ENCODE assay signal across 30 mouse cellular contexts in genomic region chr12:76484881-76485280, GRCm38 (mm10). TPM values are rescaled to one million over a fixed set of nuclear protein-coding genes. Genes with fewer than 3 reads are reported as not detected.
DNase-seq lines count a peak whose midpoint lies in the region; ATAC-seq and TF ChIP-seq lines count a peak whose summit lies in the region.
"Had no signal": no experiment of that assay in that cellular context is flagged by ENCODE, and none has a peak within 500 bp of the region (broad histone marks: within the 10 kb centered on the region; RNA-seq: fewer than 3 reads in every experiment).

No protein-coding gene starts in this region.

- no peak for DNase-seq in intestine, embryonic 14.5 days (ENCODE audit: low spot score)
- no peak for DNase-seq in lung, postnatal 36 days
- DNase-seq in adrenal gland, adult 8-10 months = no peak
- DNase-seq: adrenal gland, postnatal 25 days; cerebellum, adult 11-12 months; cerebellum, adult 9-11 months; gastrocnemius, postnatal 10 days; heart, postnatal 36 days; kidney, adult 2 months; kidney, postnatal 4 days; midbrain, embryonic 14.5 days; retina, postnatal 1 day; right cerebral cortex, postnatal 14 days; thymus, adult 2 months; thymus, postnatal 4 days had no signal

- H3K9ac ChIP-seq in intestine, embryonic 14.5 days (ENCODE audit: low read length) = no peak overlapping the region
- H3K9ac ChIP-seq in intestine, postnatal 0 days (ENCODE audit: low read depth, low read length) = no peak overlapping the region
- H3K9ac ChIP-seq in lung, embryonic 15.5 days = no peak overlapping the region
- H3K9ac ChIP-seq in intestine, embryonic 15.5 days = no peak overlapping the region
- peak overlapping the region; percentile 13; the same call in 1 of the 2 replicates for H3K9ac ChIP-seq in stomach, embryonic 16.5 days (ENCODE audit: low read length)
- H3K9ac ChIP-seq: heart, embryonic 15.5 days; hindbrain, embryonic 12.5 days; limb, embryonic 13.5 days; neural tube, embryonic 15.5 days had no signal

- ATAC-seq in intestine, embryonic 14.5 days (replicated peaks; ENCODE audit: low FRiP score, low TSS enrichment, low read depth) = 0 out of 2 replicates have a peak, but pooled peaks have one; percentile 56
- no peak for ATAC-seq in intestine, postnatal 0 days
- peak; percentile 61; the same call in 1 of the 2 replicates for ATAC-seq in lung, embryonic 15.5 days (ENCODE audit: borderline replicate concordance, extremely low read depth, low FRiP score, low TSS enrichment)
- ATAC-seq in intestine, embryonic 15.5 days = peak; percentile 70; the same call in 1 of the 2 replicates
- ATAC-seq in stomach, embryonic 16.5 days (ENCODE audit: insufficient read depth, low FRiP score) = peak; percentile 63; the same call in 1 of the 2 replicates
- ATAC-seq: forebrain, embryonic 16.5 days; hindbrain, postnatal 0 days; Patski had no signal

- H3K27ac ChIP-seq in intestine, embryonic 14.5 days (ENCODE audit: low read depth) = peak overlapping the region; percentile 54; the same call in 1 of the 2 replicates
- no peak overlapping the region for H3K27ac ChIP-seq in intestine, postnatal 0 days (ENCODE audit: low read depth, low read length)
- H3K27ac ChIP-seq in lung, embryonic 15.5 days = no peak overlapping the region
- H3K27ac ChIP-seq in intestine, embryonic 15.5 days = 0 out of 2 replicates have a peak overlapping the region, but pooled peaks have one; percentile 8
- peak overlapping the region; percentile 80 for H3K27ac ChIP-seq in stomach, embryonic 16.5 days (ENCODE audit: low read length)
- H3K27ac ChIP-seq: heart, embryonic 10.5 days; heart, embryonic 15.5 days; hindbrain, embryonic 12.5 days; hindbrain, postnatal 0 days; limb, embryonic 13.5 days; macrophage; neural tube, embryonic 15.5 days had no signal

- TF ChIP-seq CTCF in intestine, postnatal 0 days (IDR thresholded peaks at IDR 0.05; ENCODE audit: low read depth) = no peak

- peak overlapping the region; percentile 16; the same call in 1 of the 2 replicates for H3K4me2 ChIP-seq in intestine, embryonic 14.5 days (ENCODE audit: low read length)
- H3K4me2 ChIP-seq in intestine, postnatal 0 days (replicated peaks; ENCODE audit: low read depth) = no peak overlapping the region
- H3K4me2 ChIP-seq in lung, embryonic 15.5 days = no peak overlapping the region
- H3K4me2 ChIP-seq in intestine, embryonic 15.5 days (replicated peaks) = no peak overlapping the region
- peak overlapping the region; percentile 6; the same call in 1 of the 2 replicates for H3K4me2 ChIP-seq in stomach, embryonic 16.5 days (ENCODE audit: low read depth, low read length)
- H3K4me2 ChIP-seq: heart, embryonic 15.5 days; hindbrain, embryonic 12.5 days; limb, embryonic 13.5 days; liver, embryonic 11.5 days; neural tube, embryonic 15.5 days had no signal

- H3K4me1 ChIP-seq in intestine, embryonic 14.5 days (replicated peaks; ENCODE audit: control insufficient read depth, insufficient read depth, low read length) = peaks cover 10% of the 10 kb centered on the region
- H3K4me1 ChIP-seq in intestine, postnatal 0 days (replicated peaks; ENCODE audit: control insufficient read depth, insufficient read depth, low read length) = no peaks in the 10 kb centered on the region
- H3K4me1 ChIP-seq in lung, embryonic 15.5 days = peaks cover 16% of the 10 kb centered on the region
- peaks cover 11% of the 10 kb centered on the region for H3K4me1 ChIP-seq in intestine, embryonic 15.5 days (replicated peaks)
- H3K4me1 ChIP-seq in stomach, embryonic 16.5 days (ENCODE audit: control insufficient read depth, insufficient read depth, low read length) = peaks cover 12% of the 10 kb centered on the region
- H3K4me1 ChIP-seq: hindbrain, embryonic 12.5 days; neural tube, embryonic 15.5 days had no signal

- H3K36me3 ChIP-seq in intestine, embryonic 14.5 days (ENCODE audit: control insufficient read depth, insufficient read depth, low read length) = no peaks in the 10 kb centered on the region
- no peaks in the 10 kb centered on the region for H3K36me3 ChIP-seq in intestine, postnatal 0 days (ENCODE audit: control insufficient read depth, insufficient read depth)
- H3K36me3 ChIP-seq in lung, embryonic 15.5 days = no peaks in the 10 kb centered on the region
- no peaks in the 10 kb centered on the region for H3K36me3 ChIP-seq in intestine, embryonic 15.5 days
- H3K36me3 ChIP-seq in stomach, embryonic 16.5 days (ENCODE audit: control insufficient read depth, insufficient read depth, low read length) = no peaks in the 10 kb centered on the region
- H3K36me3 ChIP-seq: heart, embryonic 10.5 days; heart, embryonic 15.5 days; hindbrain, embryonic 12.5 days; limb, embryonic 13.5 days; neural tube, embryonic 15.5 days had no signal

- H3K9me3 ChIP-seq in intestine, embryonic 14.5 days (ENCODE audit: control insufficient read depth, low read length) = no peaks in the 10 kb centered on the region
- no peaks in the 10 kb centered on the region for H3K9me3 ChIP-seq in intestine, postnatal 0 days (ENCODE audit: control insufficient read depth)
- no peaks in the 10 kb centered on the region for H3K9me3 ChIP-seq in lung, embryonic 15.5 days
- no peaks in the 10 kb centered on the region for H3K9me3 ChIP-seq in intestine, embryonic 15.5 days
- no peaks in the 10 kb centered on the region for H3K9me3 ChIP-seq in stomach, embryonic 16.5 days (replicated peaks; ENCODE audit: control insufficient read depth, low read length)
- H3K9me3 ChIP-seq: heart, embryonic 10.5 days; heart, embryonic 15.5 days; hindbrain, embryonic 12.5 days; limb, embryonic 13.5 days; neural tube, embryonic 15.5 days had no signal

- no peak overlapping the region for H3K4me3 ChIP-seq in intestine, embryonic 14.5 days (ENCODE audit: low read depth, low read length)
- no peak overlapping the region for H3K4me3 ChIP-seq in intestine, postnatal 0 days (ENCODE audit: low read depth, low read length)
- no peak overlapping the region for H3K4me3 ChIP-seq in lung, embryonic 15.5 days
- no peak overlapping the region for H3K4me3 ChIP-seq in intestine, embryonic 15.5 days (replicated peaks)
- H3K4me3 ChIP-seq in stomach, embryonic 16.5 days (replicated peaks; ENCODE audit: low read length) = no peak overlapping the region
- H3K4me3 ChIP-seq: erythroblast, embryonic 14.5 days; heart, embryonic 10.5 days; heart, embryonic 15.5 days; hindbrain, embryonic 12.5 days; limb, embryonic 13.5 days; neural tube, embryonic 15.5 days had no signal

- 9% methylated on average over 4 of the region's 4 CpGs for WGBS in intestine, embryonic 14.5 days
- WGBS in intestine, postnatal 0 days = 25% methylated on average over 4 of the region's 4 CpGs
- 10% methylated on average over 4 of the region's 4 CpGs for WGBS in lung, embryonic 15.5 days
- WGBS in intestine, embryonic 15.5 days = 14% methylated on average over 4 of the region's 4 CpGs
- WGBS in stomach, embryonic 16.5 days = 14% methylated on average over 4 of the region's 4 CpGs

- no peaks in the 10 kb centered on the region for H3K27me3 ChIP-seq in intestine, embryonic 14.5 days (replicated peaks; ENCODE audit: control insufficient read depth, insufficient read depth, low read length)
- no peaks in the 10 kb centered on the region for H3K27me3 ChIP-seq in intestine, postnatal 0 days (replicated peaks; ENCODE audit: control insufficient read depth, insufficient read depth, low read length)
- H3K27me3 ChIP-seq in lung, embryonic 15.5 days = no peaks in the 10 kb centered on the region
- H3K27me3 ChIP-seq in intestine, embryonic 15.5 days (replicated peaks) = no peaks in the 10 kb centered on the region
- no peaks in the 10 kb centered on the region for H3K27me3 ChIP-seq in stomach, embryonic 16.5 days (ENCODE audit: control insufficient read depth, insufficient read depth, low read length)
- H3K27me3 ChIP-seq: heart, embryonic 15.5 days; hindbrain, embryonic 12.5 days; limb, embryonic 13.5 days; neural tube, embryonic 15.5 days; Patski had no signal

RNA-seq across cellular contexts. Expression of gene Plekhg3, which starts 45.8 kb away (rescaled TPM):
- polyA plus RNA-seq in intestine, embryonic 14.5 days (2014; fragmentation: Nextera tagmentation; extraction: Ambion mirVana) = 9.5 and 10.4 TPM in 2 replicates
- polyA plus RNA-seq in intestine, postnatal 0 days (2015; fragmentation: Nextera tagmentation; extraction: Ambion mirVana) = 5.7 and 7.5 TPM in 2 replicates
- polyA plus RNA-seq in lung, embryonic 15.5 days (2015; fragmentation: Nextera tagmentation; extraction: Ambion mirVana) = 6.9 and 7.2 TPM in 2 replicates
- polyA plus RNA-seq in intestine, embryonic 15.5 days (2015; fragmentation: Nextera tagmentation; extraction: Ambion mirVana) = 9.5 and 11.2 TPM in 2 replicates
- polyA plus RNA-seq in stomach, embryonic 16.5 days (2015; fragmentation: Nextera tagmentation; extraction: Ambion mirVana) = 10.2 and 11.6 TPM in 2 replicates
- total RNA-seq in adrenal gland, adult 8-10 months (2022) = 10 to 100 TPM; 10.8 to 23.4 (median 16.2) TPM

Comparison
In these comparisons a context has a peak if more than half of its experiments do, and no peak if none do; other contexts are left out.
1. H3K27ac ChIP-seq: peak in intestine, embryonic 14.5 days (single experiment), intestine, embryonic 15.5 days (single experiment) and stomach, embryonic 16.5 days (single experiment); none in intestine, postnatal 0 days (single experiment) and lung, embryonic 15.5 days (single experiment).
2. H3K4me2 ChIP-seq: peak in intestine, embryonic 14.5 days (single experiment) and stomach, embryonic 16.5 days (single experiment); none in intestine, postnatal 0 days (single experiment), lung, embryonic 15.5 days (single experiment) and intestine, embryonic 15.5 days (single experiment).